Mouse (Mus musculus): ENCODE results near the gene Btbd9.

Btbd9 gene

DNA sequence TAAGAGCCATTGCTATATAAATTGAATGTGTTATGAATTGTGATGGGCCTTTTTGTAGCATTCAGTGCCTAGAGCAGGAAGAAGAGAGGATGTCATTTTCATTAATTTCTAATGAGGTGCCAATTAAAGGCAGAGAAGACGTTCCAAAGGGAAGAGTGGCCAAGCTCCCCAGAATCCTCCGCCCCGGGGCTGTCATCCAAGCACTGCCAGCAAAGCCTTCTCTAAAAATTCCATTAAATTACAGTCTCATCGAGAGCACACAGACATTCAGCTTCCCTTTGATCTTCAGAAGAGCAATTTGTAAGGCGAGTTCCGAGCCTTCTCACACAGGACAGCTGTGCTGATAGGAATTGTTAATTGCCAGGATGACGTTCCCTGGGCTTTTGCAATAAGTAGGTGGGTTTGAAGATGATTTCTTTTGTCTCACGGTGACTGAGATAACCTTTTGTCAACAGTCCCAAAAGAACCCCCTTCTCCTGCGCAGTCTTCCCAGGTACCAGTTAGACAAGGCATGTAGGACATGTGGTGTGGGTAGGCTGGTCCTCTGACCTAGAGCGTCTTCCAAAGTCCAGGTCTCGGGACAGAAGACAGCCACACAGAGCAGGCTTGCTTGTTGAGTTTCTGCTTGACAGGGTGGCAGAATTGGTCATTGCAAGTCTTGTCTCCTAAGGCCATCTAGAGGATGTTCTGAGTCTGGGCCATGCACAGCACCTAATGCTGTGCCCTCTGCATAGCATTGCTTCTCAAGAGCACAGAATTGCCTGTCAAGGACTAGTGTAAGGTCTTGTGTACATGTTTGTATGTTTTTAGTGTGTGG lies 381.5 kb downstream of the Btbd9 start:
- DNase-seq = peak in 1 of 2 experiments; percentile 3

DNA sequence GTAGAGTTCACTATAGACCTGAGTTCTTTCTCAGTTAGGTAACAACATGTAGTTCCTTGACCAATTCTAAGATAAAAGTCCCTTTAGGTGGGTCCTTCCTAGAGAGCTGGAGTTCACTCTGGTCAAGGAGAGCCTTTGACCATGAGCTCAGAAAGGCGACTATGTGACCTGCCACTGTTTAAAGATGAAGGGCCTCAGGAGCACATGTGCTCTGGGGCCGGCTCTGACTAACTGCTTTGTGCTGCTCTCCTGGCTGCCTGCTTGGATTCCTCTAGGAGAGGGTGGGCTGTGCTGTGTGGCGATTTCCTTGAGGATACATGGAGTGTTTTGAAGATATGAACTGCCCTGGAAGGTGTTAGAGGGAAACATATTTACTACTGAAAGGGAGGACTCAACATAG lies 382.2 kb downstream of the Btbd9 start:
- peak in 1 of 2 experiments; percentile 1 for DNase-seq

DNA sequence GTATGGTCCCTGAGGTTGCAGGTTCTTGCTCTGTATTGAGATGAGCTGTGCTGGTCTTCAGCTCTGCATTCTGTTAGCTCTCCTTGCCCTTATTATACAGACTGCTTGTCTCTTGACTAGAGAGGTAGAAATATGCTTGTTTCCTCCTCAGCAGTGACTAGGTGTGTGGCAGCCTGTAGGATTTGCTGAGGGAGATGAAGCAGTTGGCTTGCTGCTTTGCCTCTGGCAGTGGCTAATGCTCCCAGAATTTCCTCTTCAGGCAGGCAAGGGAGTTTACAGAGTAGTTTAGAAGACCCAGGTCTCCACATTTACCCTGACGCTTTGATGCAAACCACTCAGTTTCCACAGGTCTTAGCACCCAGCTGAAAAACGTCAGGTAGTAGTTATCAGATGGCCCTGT lies 382.7 kb downstream of the Btbd9 start:
- DNase-seq = peak in 1 of 2 experiments; percentile 1

DNA sequence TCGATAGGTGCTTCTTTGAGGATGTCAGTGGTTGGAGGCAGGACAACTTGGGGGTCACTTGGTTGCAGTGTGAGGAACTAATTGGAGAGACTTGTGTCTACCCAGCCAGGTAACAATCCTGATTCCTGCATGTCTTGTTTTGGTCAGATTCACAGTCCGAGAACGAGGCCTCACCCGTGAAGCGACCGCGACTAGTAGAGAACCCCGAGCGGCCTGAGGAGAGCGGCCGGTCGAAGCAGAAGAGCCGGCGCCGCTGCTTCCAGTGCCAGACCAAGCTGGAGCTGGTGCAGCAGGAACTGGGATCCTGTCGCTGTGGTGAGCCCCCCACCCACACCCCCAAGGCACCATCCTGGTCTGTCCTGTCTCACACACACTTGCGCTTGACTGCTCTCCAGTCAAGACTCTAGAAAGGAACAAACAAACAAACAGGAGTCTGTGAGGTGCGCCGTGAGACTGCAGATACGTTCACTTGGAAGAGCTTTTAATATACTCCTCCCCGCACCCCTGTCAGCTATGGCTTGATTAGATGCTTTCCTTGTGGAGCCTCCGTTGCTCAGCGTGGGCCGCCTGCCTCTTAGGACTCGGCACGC lies 383.8 kb downstream of the Btbd9 start:
- DNase-seq = peak in 1 of 2 experiments; percentile 1

DNA sequence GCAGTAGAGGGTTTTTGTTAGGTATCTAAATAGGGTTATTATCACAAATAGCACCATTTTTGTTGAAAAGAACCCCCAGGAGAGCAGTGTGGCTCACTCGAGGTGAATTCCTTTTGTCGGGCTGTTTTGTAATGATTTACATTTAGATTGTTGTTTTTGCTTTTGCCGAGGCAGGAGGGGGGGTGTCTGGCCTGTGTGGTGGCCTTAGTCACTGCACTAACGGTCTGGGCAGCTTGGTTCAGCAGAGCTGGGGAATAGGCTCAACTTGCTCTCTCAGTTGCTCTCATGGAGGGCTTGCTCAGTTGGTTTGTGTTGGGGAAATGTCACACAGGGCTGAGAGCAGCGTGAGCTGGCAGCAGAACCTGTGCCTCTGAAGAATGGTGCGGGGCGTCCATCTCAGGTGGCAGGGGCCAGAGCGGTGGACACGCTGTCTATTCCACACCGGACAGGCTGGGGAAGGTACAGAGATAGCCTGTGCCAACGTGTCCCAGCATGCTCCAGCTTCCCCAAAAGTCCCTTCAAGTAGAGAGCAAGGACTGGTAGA lies 385.1 kb downstream of the Btbd9 start:
- DNase-seq = no peak

DNA sequence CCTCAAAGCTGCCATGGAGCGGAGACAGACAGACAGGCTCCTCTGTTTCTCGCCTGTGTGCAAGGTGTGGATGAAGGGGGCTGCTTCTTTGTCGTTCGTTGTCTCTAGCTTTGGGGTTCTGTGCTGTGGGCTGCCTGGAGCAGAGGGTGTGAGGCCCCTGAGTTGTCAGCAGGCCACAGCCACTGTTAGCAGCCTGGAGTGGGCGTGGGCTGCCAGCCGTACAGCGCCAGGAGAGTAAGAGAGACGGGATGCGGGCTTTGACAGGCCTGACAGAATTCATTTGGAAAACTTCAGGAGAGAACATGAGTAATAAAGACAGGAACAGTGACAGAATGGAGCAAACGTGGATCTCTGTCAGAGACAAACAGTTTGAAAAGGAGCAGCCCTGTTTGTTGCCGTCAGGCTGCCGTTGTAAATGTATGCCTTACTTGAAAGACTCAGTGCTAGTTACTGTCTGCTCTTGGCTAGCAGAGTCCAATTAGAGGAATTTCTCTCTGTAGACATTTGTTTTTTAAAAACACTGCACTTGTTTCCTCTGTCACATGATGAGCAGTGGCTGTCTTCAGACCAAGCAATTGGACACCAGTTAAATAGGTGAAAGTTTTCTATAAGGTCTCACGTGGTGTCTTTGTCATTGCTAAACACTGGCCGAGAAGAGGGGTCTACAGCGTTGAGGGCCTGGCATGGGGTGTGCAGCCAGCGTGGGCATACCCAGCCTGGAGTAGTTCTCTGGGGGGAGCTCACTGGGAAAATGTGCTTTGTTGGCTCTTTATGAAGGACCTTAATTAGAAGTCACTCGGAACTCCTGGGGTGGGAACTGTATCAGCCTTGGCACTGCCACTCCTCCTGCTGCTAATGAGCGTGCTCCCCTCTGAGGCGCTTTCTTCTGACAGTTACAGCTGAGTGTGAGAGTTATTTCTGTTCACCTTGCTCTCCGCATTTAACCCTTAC lies 388.0 kb downstream of the Btbd9 start:
- DNase-seq = no peak

DNA sequence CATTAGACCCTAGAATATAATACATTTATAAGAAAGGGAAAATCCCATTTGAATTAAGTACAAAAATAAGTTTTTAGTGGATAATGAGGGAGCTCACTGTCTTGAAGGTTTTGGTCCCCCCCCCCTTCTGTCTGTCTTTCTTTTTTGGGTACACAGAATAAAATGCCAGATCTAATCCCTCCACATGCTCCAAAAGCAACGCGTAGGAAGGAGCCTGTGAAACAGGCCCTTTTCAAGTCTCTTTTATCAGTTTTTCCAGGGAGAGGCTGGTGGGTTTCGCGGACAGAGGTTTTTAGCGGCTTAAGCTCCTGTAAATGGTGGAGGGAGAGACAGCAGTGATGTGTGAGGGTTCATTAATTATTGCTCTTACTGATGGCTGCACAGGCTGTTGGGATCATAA lies 388.7 kb downstream of the Btbd9 start:
- DNase-seq = no peak

DNA sequence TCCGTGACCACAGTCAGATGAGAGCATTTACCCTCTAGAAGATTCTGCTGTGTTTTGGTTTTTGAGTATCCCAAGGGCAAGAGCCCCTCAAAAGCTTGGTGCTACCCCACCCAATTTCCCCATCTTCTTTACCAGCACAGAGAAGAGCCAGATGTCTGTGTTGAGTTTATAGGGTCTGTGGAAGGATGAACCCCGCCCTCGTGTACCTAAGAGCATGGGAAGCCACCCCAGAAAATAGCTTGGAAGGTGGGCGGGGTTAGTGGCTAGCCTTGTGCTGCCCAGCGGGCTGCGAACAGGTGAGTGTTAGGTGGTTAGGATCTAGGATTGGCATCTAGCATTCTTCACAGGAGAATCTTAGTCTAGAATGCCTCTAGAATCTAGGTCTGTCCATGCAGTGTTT lies 389.1 kb downstream of the Btbd9 start:
- no peak for DNase-seq

DNA sequence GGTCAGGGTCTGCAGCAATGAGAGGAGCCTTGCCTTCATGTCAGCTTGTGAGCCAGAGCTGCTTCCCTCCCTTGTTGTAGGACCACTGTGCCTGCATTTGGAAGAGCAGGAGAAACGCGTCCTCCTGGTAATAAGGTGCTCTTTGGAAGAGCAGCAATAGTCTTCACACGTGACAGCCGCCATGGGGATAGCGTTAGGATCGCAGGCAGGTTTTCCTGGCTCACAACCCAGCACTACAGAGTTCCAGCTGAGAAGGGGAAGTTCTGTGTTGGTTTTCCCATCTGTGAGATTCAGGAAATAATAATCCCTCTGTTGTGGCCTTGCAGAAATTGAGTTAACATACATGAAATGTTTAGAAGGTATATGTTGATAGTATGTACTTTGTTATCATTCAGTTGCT lies 392.7 kb downstream of the Btbd9 start:
- DNase-seq = no peak

DNA sequence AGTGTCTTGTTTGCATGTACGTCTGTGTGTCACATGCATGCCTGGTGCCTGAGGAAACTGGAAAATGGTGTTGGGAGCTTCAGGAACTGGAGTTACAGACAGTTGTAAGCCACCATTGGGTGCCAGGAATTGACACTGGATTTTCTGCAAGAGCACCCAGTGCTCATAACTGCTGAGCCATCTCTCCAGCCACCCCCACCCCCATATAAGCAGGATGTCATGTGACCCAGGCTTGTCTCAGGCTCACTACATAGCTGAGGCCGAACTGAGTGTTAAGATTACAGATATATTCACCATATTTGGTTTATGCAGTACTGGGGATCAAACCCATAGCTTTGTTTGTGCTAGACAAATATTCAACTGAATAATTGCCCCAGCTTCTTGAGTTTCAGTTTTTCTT lies 394.2 kb downstream of the Btbd9 start:
- no peak for DNase-seq

DNA sequence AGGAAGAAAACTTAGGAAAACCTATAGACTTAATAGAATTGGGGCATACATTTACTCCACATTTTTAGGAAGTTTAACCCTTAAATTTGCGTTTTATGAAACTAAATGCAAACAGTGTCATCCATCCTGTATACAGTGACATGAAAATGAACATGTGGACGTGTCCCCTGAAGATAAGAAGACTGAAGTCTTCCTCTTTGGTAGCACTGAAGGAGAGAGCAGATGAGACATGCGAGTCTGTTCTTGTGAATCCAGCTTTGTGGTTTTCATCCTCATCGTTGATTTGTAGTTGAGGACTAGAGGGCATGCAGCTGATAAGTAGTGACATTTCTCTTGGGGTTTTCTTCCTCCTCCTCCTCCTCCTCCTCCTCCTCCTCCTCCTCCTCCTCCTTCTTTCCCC lies 394.7 kb downstream of the Btbd9 start:
- no peak for DNase-seq

DNA sequence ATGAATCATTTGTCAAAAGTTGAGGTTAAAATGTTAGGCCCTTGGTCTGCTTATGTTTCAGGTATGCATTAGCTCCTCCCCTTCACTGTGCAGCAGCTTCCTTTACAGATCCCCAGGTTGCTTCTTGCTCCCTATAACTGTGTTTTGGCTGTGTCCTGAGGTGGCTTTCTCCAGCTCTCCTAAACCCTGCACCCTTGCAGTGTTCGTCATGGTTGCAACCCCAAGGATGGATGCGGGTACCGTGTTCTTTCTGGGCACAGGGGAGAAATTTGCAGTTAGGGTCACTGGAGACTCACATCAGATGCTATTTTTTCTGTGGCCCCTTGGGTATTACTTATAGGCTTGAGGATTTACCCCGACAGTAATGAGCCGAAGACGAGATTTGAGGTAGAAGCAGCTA lies 396.1 kb downstream of the Btbd9 start:
- DNase-seq = no peak

DNA sequence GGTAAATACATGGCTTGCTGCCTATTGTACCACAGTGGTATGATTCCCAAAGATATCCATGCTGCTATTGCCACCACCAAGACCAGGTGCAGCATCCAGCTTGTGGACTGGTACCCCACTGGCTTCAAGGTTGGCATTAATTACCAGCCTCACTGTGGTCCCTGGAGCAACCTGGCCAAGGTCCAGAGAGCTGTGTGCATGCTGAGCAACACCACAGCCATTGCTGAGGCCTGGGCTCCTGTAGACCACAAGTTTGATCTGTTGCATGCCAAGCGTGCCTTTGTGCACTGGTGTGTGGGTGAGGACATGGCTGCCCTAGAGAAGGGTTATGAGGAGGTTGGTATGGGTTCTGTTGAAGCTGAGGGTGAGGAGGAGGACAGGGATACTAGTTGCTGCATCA lies 397.9 kb downstream of the Btbd9 start:
- DNase-seq = no peak

DNA sequence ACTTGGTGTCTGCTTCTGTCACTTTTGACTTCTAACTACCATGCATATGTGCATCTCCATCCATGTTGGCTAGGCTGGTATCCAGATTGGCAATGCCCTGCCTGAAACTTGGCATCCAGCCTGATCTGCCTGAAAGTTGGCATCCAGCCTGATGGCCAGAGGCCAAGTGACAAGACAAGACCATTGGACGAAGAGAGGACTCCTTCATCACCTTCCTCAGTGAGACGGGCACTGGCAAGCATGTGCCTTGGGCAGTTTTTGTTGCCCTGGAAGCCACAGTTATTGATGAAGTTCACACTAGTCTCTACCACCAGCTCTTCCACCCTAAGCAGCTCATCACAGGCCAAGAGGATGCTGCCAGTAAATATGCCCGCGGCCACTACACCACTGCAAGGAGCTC lies 398.9 kb downstream of the Btbd9 start:
- no peak for DNase-seq

All from lung, adult 18-20 months (tissue).